Comparison of ENCODE assay signal across 8 mouse cellular contexts in genomic region chr13:55329683-55330566, GRCm38 (mm10). TPM values are rescaled to one million over a fixed set of nuclear protein-coding genes. Genes with fewer than 3 reads are reported as not detected.
DNase-seq lines count a peak whose midpoint lies in the region; ATAC-seq and TF ChIP-seq lines count a peak whose summit lies in the region.

Gene Mxd3 (minus strand): TSS chr13:55329823.

- intact Hi-C loops in gastrocnemius, adult 2 months (cut with DNase I): no loop called here
- intact Hi-C loops in left cerebral cortex, postnatal 14 days (cut with DNase I): no loop called here

- no peak for TF ChIP-seq CTCF in gastrocnemius, adult 2 months (IDR thresholded peaks at IDR 0.05)
- TF ChIP-seq CTCF in hindbrain, postnatal 0 days (IDR thresholded peaks at IDR 0.05; ENCODE audit: low read depth): no peak

- peak within 1 kb of the TSS; percentile 42 for H3K9ac ChIP-seq in hindbrain, postnatal 0 days (replicated peaks; ENCODE audit: low read length)

- H3K27ac ChIP-seq in gastrocnemius, adult 2 months: no peak within 1 kb of the TSS
- H3K27ac ChIP-seq in hindbrain, postnatal 0 days: peak within 1 kb of the TSS; percentile 78

- H3K4me2 ChIP-seq in hindbrain, postnatal 0 days (ENCODE audit: low read depth, low read length): peak within 1 kb of the TSS; percentile 71

- no peaks in the 10 kb centered on the region for H3K27me3 ChIP-seq in hindbrain, postnatal 0 days (ENCODE audit: insufficient read depth, low read length)

- H3K36me3 ChIP-seq in hindbrain, postnatal 0 days (ENCODE audit: insufficient read depth, low read length): peaks cover 12% of the 10 kb centered on the region

- under 1% methylated on average over 74 of the region's 82 CpGs for WGBS in hindbrain, postnatal 0 days

- ATAC-seq in activated CD4-positive, CD25-positive, alpha-beta regulatory T cell, adult 4 months: peak; percentile 63
- peak; percentile 81 for ATAC-seq in hindbrain, postnatal 0 days
- peak; percentile 62 for ATAC-seq in megakaryocyte-erythroid progenitor cell, adult 5-6 weeks (replicated peaks; ENCODE audit: low FRiP score, low TSS enrichment, poor library complexity, severe bottlenecking)

- no peaks in the 10 kb centered on the region for H3K9me3 ChIP-seq in hindbrain, postnatal 0 days (ENCODE audit: low read length)

- peak within 1 kb of the TSS; percentile 87 for H3K4me3 ChIP-seq in gastrocnemius, adult 2 months
- peak within 1 kb of the TSS; percentile 62 for H3K4me3 ChIP-seq in hindbrain, postnatal 0 days (ENCODE audit: low read length)

- DNase-seq in cerebellum, postnatal 36 days: peak; percentile 63 to 65
- peak; percentile 88 for DNase-seq in gastrocnemius, adult 2 months
- peak; percentile 94 for DNase-seq in hindbrain, postnatal 0 days (ENCODE audit: low spot score)
- peak; percentile 77 to 80 for DNase-seq in left cerebral cortex, postnatal 14 days (ENCODE audit: low spot score in 2 of 2)
- DNase-seq in right cerebral cortex, postnatal 14 days: peak; percentile 81
- DNase-seq in yolk sac, embryonic 10.5 days (ENCODE audit: low spot score): peak; percentile 93

- H3K4me1 ChIP-seq in hindbrain, postnatal 0 days (ENCODE audit: insufficient read depth, low read length): peaks cover 14% of the 10 kb centered on the region

RNA-seq across cellular contexts. Expression of gene Mxd3, which starts in this region (rescaled TPM):
- polyA plus RNA-seq in activated CD4-positive, CD25-positive, alpha-beta regulatory T cell, adult 4 months (2017; shearing (Covaris generic)): 10 to 100 TPM in 1 of 2 experiments, 1 to 10 TPM in 1; 9.2 to 12.4 TPM
- total RNA-seq in gastrocnemius, adult 2 months (2021): not detected
- 16.3 and 16.8 TPM in 2 replicates for total RNA-seq in hindbrain, postnatal 0 days (2014; rRNA removed)
- 11.2 and 11.7 TPM in 2 replicates for polyA plus RNA-seq in hindbrain, postnatal 0 days (2015; fragmentation: Nextera tagmentation; extraction: Ambion mirVana)
- 1 to 10 TPM; 1.2 to 1.6 TPM for total RNA-seq in left cerebral cortex, postnatal 14 days (2021)
- total RNA-seq in megakaryocyte-erythroid progenitor cell, adult 5-6 weeks (2014; fragmentation: Nextera tagmentation): 9.9 TPM in 1 of 2 replicates, not detected in the other
- 3.6 and 5.0 TPM in 2 replicates for total RNA-seq in megakaryocyte-erythroid progenitor cell, adult 5-6 weeks (2017)

Comparison
In these comparisons a context has a peak if more than half of its experiments do, and no peak if none do; other contexts are left out.
1. Peak in DNase-seq and H3K4me3 ChIP-seq in gastrocnemius, adult 2 months; RNA of the gene not detected or under 1 TPM.